Mouse (Mus musculus) CH12.LX (cell line): ENCODE results near the gene Apba2. TPM values are rescaled to one million over a fixed set of nuclear protein-coding genes. Genes with fewer than 3 reads are reported as not detected.

Source experiments
- DNase-seq: peaks from one replicate; pipeline ENCODE4 v3.0.0-alpha.2; 2013; ENCODE audit errors: extremely low read depth
- H3K27ac ChIP-seq: 2 replicates; pipeline ENCODE4 v1.5.1; 2012; ENCODE audit warnings: low read depth, mild to moderate bottlenecking, control low read depth, moderate library complexity; ENCODE audit not compliant: insufficient read depth
- H3K27me3 ChIP-seq: replicated peaks from 2 replicates; pipeline ENCODE3; 2012; ENCODE audit warnings: inconsistent platforms
- H3K36me3 ChIP-seq, 2 experiments: replicated peaks in 1 of 2; 2 replicates each; pipeline versions ENCODE3 to v1.6.1; 2012; ENCODE audit warnings: inconsistent platforms in 1 of 2, low read length in 1 of 2, mild to moderate bottlenecking in 1 of 2, mixed read lengths in 1 of 2, moderate library complexity in 1 of 2; ENCODE audit not compliant: control insufficient read depth in 1 of 2, insufficient read depth in 1 of 2
- H3K4me1 ChIP-seq, 2 experiments: 2 replicates each; pipeline ENCODE4 v1.6.1; 2012; ENCODE audit warnings: inconsistent platforms in 1 of 2, moderate library complexity in 1 of 2; ENCODE audit not compliant: insufficient read depth in 2 of 2, control insufficient read depth in 1 of 2
- H3K4me2 ChIP-seq: 2 replicates; pipeline ENCODE4 v1.6.1; 2012; ENCODE audit warnings: low read depth, mild to moderate bottlenecking, control low read depth; ENCODE audit not compliant: poor library complexity, insufficient read depth, severe bottlenecking
- H3K4me3 ChIP-seq, 3 experiments: fragments of 150-350 bp in 1 of 3; sonication (generic) in 1 of 3; replicated peaks in 1 of 3; 2 replicates each; pipeline versions ENCODE3 to v1.5.1; 2011 to 2012; ENCODE audit warnings: low read depth in 2 of 3, low read length in 2 of 3, mild to moderate bottlenecking in 2 of 3, moderate library complexity in 2 of 3, control low read depth in 1 of 3, improper control_type of control experiment in 1 of 3, inconsistent platforms in 1 of 3, mixed read lengths in 1 of 3; ENCODE audit not compliant: poor library complexity in 1 of 3
- H3K79me2 ChIP-seq: replicated peaks from 2 replicates; pipeline ENCODE4 v1.6.1; 2012; ENCODE audit warnings: mild to moderate bottlenecking, moderate library complexity; ENCODE audit not compliant: control insufficient read depth, poor library complexity, insufficient read depth, severe bottlenecking; ENCODE audit errors: extremely low read depth
- H3K9ac ChIP-seq: 2 replicates; pipeline ENCODE4 v1.6.1; 2012; ENCODE audit warnings: low read depth, mild to moderate bottlenecking, control low read depth, moderate library complexity; ENCODE audit not compliant: insufficient read depth
- H3K9me3 ChIP-seq: replicated peaks from 2 replicates; pipeline ENCODE3; 2012; ENCODE audit warnings: low read length, inconsistent platforms, mixed read lengths
- CTCF ChIP-seq, 2 experiments: IDR thresholded peaks in 1 of 2; conservative IDR thresholded peaks in 1 of 2; 2 replicates each; pipeline ENCODE4 v1.5.1; 2011 to 2012; ENCODE audit warnings: low read depth in 2 of 2, low read length in 2 of 2, improper control_type of control experiment in 1 of 2, inconsistent platforms in 1 of 2, mild to moderate bottlenecking in 1 of 2, moderate library complexity in 1 of 2
- ETS1 ChIP-seq: conservative IDR thresholded peaks from 2 replicates; pipeline ENCODE4 v1.6.1; 2012; ENCODE audit warnings: low read depth, mild to moderate bottlenecking, inconsistent platforms, low read length, improper control_type of control experiment, moderate library complexity
- HCFC1 ChIP-seq: IDR thresholded peaks from 2 replicates; pipeline ENCODE4 v1.6.1; 2012; ENCODE audit warnings: low read depth, mild to moderate bottlenecking, inconsistent platforms, low read length, improper control_type of control experiment
- JUN ChIP-seq: IDR thresholded peaks from 2 replicates; pipeline ENCODE4 v1.6.1; 2011; ENCODE audit warnings: low read depth, mild to moderate bottlenecking, low read length, improper control_type of control experiment, moderate library complexity; ENCODE audit not compliant: insufficient read depth
- KAT2A ChIP-seq: IDR thresholded peaks from 2 replicates; pipeline ENCODE4 v1.6.1; 2012; ENCODE audit warnings: low read length, improper control_type of control experiment, inconsistent platforms; ENCODE audit not compliant: insufficient replicate concordance
- MAX ChIP-seq: IDR thresholded peaks from 2 replicates; pipeline ENCODE4 v1.6.1; 2011; ENCODE audit warnings: low read length, improper control_type of control experiment
- NELFE ChIP-seq: IDR thresholded peaks from 2 replicates; pipeline ENCODE4 v1.6.1; 2011; ENCODE audit warnings: low read depth, low read length, improper control_type of control experiment
- NRF1 ChIP-seq: IDR thresholded peaks from 2 replicates; pipeline ENCODE4 v1.6.1; 2014; ENCODE audit warnings: low read depth, mild to moderate bottlenecking, inconsistent platforms, low read length, improper control_type of control experiment, moderate library complexity
- PAX5 ChIP-seq: IDR thresholded peaks from 2 replicates; pipeline ENCODE4 v1.6.1; 2012; ENCODE audit warnings: low read length, inconsistent platforms, mixed read lengths
- POLR2A ChIP-seq: IDR thresholded peaks from 2 replicates; pipeline ENCODE4 v1.6.1; 2011; ENCODE audit warnings: low read depth, mild to moderate bottlenecking, improper control_type of control experiment, low read length
- RAD21 ChIP-seq: IDR thresholded peaks from 2 replicates; pipeline ENCODE4 v1.6.1; 2011; ENCODE audit warnings: low read depth, mild to moderate bottlenecking, low read length, improper control_type of control experiment, moderate library complexity
- SMC3 ChIP-seq: IDR thresholded peaks from 2 replicates; pipeline ENCODE4 v1.6.1; 2011; ENCODE audit warnings: low read depth, low read length, improper control_type of control experiment
- TBP ChIP-seq: conservative IDR thresholded peaks from 2 replicates; pipeline ENCODE4 v1.6.1; 2011; ENCODE audit warnings: low read depth, low read length, improper control_type of control experiment
- TCF12 ChIP-seq: IDR thresholded peaks from 2 replicates; pipeline ENCODE4 v1.6.1; 2014; ENCODE audit warnings: low read depth, mild to moderate bottlenecking, inconsistent platforms, low read length, improper control_type of control experiment
- ZKSCAN1 ChIP-seq: IDR thresholded peaks from 2 replicates; pipeline ENCODE4 v1.6.1; 2012; ENCODE audit warnings: low read depth, inconsistent platforms, low read length, improper control_type of control experiment, borderline replicate concordance
- ZMIZ1 ChIP-seq: IDR thresholded peaks from 2 replicates; pipeline ENCODE4 v1.6.1; 2012; ENCODE audit warnings: low read depth, mild to moderate bottlenecking, inconsistent platforms, low read length, improper control_type of control experiment
- dilution Hi-C: fragments of 300-500 bp; cut with MboI; formaldehyde crosslinking; loops from 2 replicates; pipeline ENCODE4 v1.14.3; 2020; ENCODE audit warnings: low sequenced_read_pairs; ENCODE audit not compliant: extremely low pct_unique_long_range_greater_than_20kb, extremely low pct_ligation_motif_present
- in situ Hi-C: fragments of 300-500 bp; cut with MboI; formaldehyde crosslinking; loops from 3 replicates; pipeline ENCODE4 v1.14.3; 2019; ENCODE audit warnings: low sequenced_read_pairs, low pct_ligation_motif_present, low pct_unique_long_range_greater_than_20kb, mixed read lengths
- polyA plus RNA-seq: library from polyadenylated mRNA; unstranded; fragments of >175 nt; gene quantifications from 2 replicates; pipeline ENCODE4 v1.2.1, GENCODE M21; 2012; ENCODE audit warnings: low read depth; ENCODE audit not compliant: insufficient read length
- total RNA-seq, 2 experiments: library from RNA; depleted of rRNA; stranded (reverse); fragments of 300-350 nt in 1 of 2; fragments of >200 nt in 1 of 2; gene quantifications; 2 replicates each; pipeline ENCODE4 v1.2.3; 2012 to 2014

Apba2 gene
- total and polyA plus RNA-seq, 3 experiments, result 0.19 TPM; not detected in 2

DNA sequence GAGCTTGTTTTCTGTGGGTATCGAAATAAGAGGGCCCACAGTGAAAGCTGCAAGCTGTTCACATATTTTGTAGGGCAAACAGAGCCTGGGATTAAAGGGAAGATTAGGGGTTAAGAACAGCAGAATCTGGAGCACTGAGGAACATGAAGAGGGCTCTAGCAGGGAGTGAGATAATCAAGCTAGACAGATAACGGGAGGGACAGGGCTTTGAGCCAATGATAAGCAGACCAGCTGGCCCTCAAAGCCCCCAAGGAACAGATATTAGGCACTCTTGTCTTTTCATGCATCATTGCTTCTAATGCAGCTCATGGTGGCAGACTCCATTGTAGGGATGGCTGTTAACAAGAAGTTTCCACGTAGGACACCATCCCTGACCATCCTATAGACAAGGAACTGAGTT lies 44.8 kb upstream of the Apba2 start (continued):
- TF ChIP-seq HCFC1, result no peak
- no peak for TF ChIP-seq NRF1
- TF ChIP-seq, all 38 proteins: peak for 0

DNA sequence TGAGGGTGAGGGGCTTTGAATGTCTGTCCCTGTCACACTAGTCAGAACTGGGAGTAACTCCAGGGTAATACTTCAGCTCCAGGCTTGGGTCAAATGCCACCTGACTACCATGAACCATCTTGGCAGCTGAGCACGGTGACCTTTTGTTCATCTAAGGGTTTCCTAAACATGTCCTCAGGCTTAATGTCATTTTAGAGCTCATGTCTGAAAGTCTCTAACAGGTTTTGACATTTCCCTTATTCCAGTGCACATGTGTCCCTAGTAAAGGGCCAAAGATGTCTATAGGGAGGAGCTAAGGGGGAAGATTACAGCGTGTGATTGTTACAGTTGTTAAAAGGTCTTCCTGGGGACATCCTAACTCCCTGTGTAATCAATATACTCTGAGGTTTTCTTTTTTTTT lies 43.7 kb upstream of the Apba2 start:
- Histone ChIP-seq H3K9me3 (no peaks in the 10 kb centered on the region), H3K27ac (no peak overlapping the region), H3K27me3 (no peaks in the 10 kb centered on the region), H3K9ac (no peak overlapping the region), H3K4me3 (no peak overlapping the region), H3K4me2 (no peak overlapping the region), H3K36me3 (no peaks in the 10 kb centered on the region)
- TF ChIP-seq ZKSCAN1 (no peak), SMC3 (no peak), JUN (no peak), POLR2A (no peak), TCF12 (no peak), KAT2A (no peak), MAX (no peak), TBP (no peak), ETS1 (no peak)
- TF ChIP-seq, all 38 proteins: peak for 0
- dilution Hi-C loops, result no loop called here
- in situ Hi-C loops, result no loop called here
- no peak for DNase-seq
- Histone ChIP-seq H3K79me2 (no peaks in the 10 kb centered on the region), H3K4me1 (no peaks in the 10 kb centered on the region)

DNA sequence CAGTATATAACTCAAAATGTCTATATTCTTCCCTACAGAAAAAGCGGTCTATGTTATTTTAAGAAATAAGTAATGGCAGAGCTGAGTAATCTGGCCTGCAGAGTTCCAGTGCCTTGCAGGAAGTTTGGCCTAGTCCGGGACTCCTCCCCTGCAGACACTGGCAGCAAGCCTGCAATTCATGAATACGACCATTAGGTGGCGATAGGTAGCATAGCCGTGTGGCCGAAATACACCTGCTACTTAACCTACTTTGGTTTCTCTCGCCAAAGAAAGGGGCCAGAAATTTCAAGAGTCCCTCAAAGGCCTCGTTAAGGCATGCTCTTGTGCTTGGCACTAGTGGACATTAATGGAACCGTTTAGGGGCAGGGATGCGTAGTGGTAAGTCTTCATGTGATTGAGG lies 4.1 kb upstream of the Apba2 start:
- no peaks in the 10 kb centered on the region for H3K36me3 ChIP-seq
- peaks cover 10% of the 10 kb centered on the region for H3K9me3 ChIP-seq
- TF ChIP-seq PAX5, result no peak
- peak; percentile 64 to 78; a peak in 3 of 4 replicates for TF ChIP-seq CTCF (conservative IDR thresholded peaks at IDR 0.05 in 1 of 2, IDR thresholded peaks at IDR 0.05 in 1 of 2; ENCODE audit: low read depth in 2 of 2, low read length in 2 of 2)
- peak; percentile 21 for TF ChIP-seq RAD21
- no peak for TF ChIP-seq ZMIZ1
- TF ChIP-seq SMC3, result peak; percentile 22
- no peak for TF ChIP-seq NELFE
- no peaks in the 10 kb centered on the region for H3K27me3 ChIP-seq
- no peak overlapping the region for H3K27ac ChIP-seq
- no peaks in the 10 kb centered on the region for H3K4me1 ChIP-seq
- in situ Hi-C loops, result no loop called here
- no peaks in the 10 kb centered on the region for H3K79me2 ChIP-seq
- H3K4me2 ChIP-seq, result no peak overlapping the region
- dilution Hi-C loops, result no loop called here
- H3K9ac ChIP-seq, result no peak overlapping the region
- peak; percentile 45 for DNase-seq
- no peak overlapping the region for H3K4me3 ChIP-seq
